Mouse (Mus musculus) megakaryocyte, embryonic 14.5 days (primary cell): ENCODE data around the gene Cabp2.

ENCODE experiments used
- FLI1 ChIP-seq: IDR thresholded peaks from 2 replicates; pipeline ENCODE4 v1.6.1; 2012; ENCODE audit warnings: low read length, inconsistent platforms, mixed read lengths
- GATA1 ChIP-seq: IDR thresholded peaks from 3 replicates; pipeline ENCODE4 v1.6.1; 2012; ENCODE audit warnings: mixed read lengths, low read length, inconsistent platforms, borderline replicate concordance

DNA sequence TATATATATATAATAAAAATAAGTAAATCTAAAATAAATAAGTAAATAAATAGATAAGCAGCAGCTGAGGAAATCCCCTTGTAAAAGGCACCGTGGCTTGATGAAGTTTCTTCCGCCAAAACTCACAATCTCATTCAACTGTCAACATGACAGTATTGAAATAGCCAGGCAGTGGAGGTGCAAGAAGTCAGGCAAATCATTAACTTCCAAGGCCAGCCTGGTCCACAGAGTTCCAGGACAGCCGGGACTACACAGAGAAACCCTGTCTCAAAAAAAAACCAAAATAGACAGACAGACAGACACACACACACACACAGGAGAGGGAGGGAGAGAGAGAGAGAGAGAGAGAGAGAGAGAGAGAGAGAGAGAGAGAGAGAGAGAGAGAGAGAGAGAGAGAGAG lies 48.1 kb upstream of the Cabp2 start:
- no peak for TF ChIP-seq GATA1
- no peak for TF ChIP-seq FLI1
